Mouse (Mus musculus) embryonic facial prominence, embryonic 10.5 days (tissue): Measurements from ENCODE around the gene Elmod3. TPM values are rescaled to one million over a fixed set of nuclear protein-coding genes. Genes with fewer than 3 reads are reported as not detected.

Experiments used
- DNase-seq: peaks from one replicate; pipeline ENCODE4 v3.0.0-alpha.2; 2017; ENCODE audit warnings: low spot score
- H3K27ac ChIP-seq: fragments of 300-500 bp; sonication (generic); replicated peaks from 2 replicates; pipeline ENCODE4 v1.5.1; 2016; ENCODE audit warnings: mild to moderate bottlenecking
- H3K27me3 ChIP-seq: fragments of 300-500 bp; sonication (generic); replicated peaks from 2 replicates; pipeline ENCODE4 v1.6.1; 2016; ENCODE audit warnings: low read depth, mild to moderate bottlenecking; ENCODE audit not compliant: poor library complexity, severe bottlenecking
- H3K36me3 ChIP-seq: fragments of 300-500 bp; sonication (generic); replicated peaks from 2 replicates; pipeline ENCODE4 v1.6.1; 2016; ENCODE audit warnings: mild to moderate bottlenecking, moderate library complexity
- H3K4me1 ChIP-seq: fragments of 300-500 bp; sonication (generic); 2 replicates; pipeline ENCODE4 v1.6.1; 2016
- H3K4me3 ChIP-seq: fragments of 300-500 bp; sonication (generic); 2 replicates; pipeline ENCODE4 v1.5.1; 2016; ENCODE audit warnings: mild to moderate bottlenecking, moderate library complexity
- H3K9me3 ChIP-seq: fragments of 300-500 bp; sonication (generic); 2 replicates; pipeline ENCODE4 v1.6.1; 2016; ENCODE audit warnings: mild to moderate bottlenecking
- WGBS: fragments of 180-500 bp; shearing (Covaris S2); methylation state at CpG from one replicate; pipeline ENCODE4 v1.1.7; 2016; 5-methylcytosine and 5-hydroxymethylcytosine counted together
- polyA plus RNA-seq: library from polyadenylated mRNA; unstranded; fragments of >200 nt; fragmentation: Nextera tagmentation; extraction: Ambion mirVana; gene quantifications from 2 replicates; pipeline ENCODE4 v1.2.1, GENCODE M21; 2016

Gene Elmod3
- polyA plus RNA-seq, 1 experiment from 2014 or later = 14.8 TPM

GRCm38 (mm10) chr6:72519892-72520663, 78.1 kb downstream of the Elmod3 start:
- Histone ChIP-seq H3K27me3 (no peaks in the 10 kb centered on the region), H3K4me1 (peaks cover 24% of the 10 kb centered on the region), H3K4me3 (peak overlapping the region; percentile 37), H3K36me3 (no peaks in the 10 kb centered on the region), H3K9me3 (no peaks in the 10 kb centered on the region), H3K27ac (peak overlapping the region; percentile 80)
- peak; percentile 70 for DNase-seq
- WGBS = 21% methylated on average over 10 of the region's 10 CpGs

DNA sequence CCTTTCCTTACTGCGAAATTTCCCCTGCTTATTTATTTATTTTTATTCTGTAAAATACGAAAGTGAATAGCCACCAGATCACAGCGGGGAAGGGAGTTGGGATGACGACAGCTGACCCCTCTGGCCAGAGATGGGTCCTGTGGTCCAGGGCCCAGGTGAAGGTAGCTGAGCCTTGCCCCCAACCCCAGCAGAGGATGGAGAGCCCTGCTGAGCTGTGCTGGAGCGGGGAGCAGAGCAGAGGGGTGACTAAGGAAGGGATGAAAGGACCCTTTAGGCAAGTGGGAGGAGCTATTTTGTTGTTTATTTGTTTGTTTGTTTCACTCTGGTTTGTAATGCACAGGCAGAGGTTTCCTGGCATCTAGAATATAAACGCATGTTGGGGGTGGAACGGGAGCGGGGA, 78.9 kb downstream of the Elmod3 start:
- H3K27ac ChIP-seq = peak overlapping the region; percentile 80
- H3K9me3 ChIP-seq = no peaks in the 10 kb centered on the region
- WGBS = 26% methylated on average over 8 of the region's 8 CpGs
- peak overlapping the region; percentile 37; the same call in 1 of the 2 replicates for H3K4me3 ChIP-seq
- no peak for DNase-seq
- no peaks in the 10 kb centered on the region for H3K36me3 ChIP-seq
- no peaks in the 10 kb centered on the region for H3K27me3 ChIP-seq
- peaks cover 24% of the 10 kb centered on the region for H3K4me1 ChIP-seq

- Histone ChIP-seq H3K27me3 (no peaks in the 10 kb centered on the region), H3K9me3 (no peaks in the 10 kb centered on the region), H3K27ac (peak overlapping the region; percentile 27; the same call in 1 of the 2 replicates), H3K4me3 (no peak overlapping the region), H3K36me3 (no peaks in the 10 kb centered on the region), H3K4me1 (peaks cover 24% of the 10 kb centered on the region)
- 71% methylated on average over 1 of the region's 1 CpGs for WGBS
- no peak for DNase-seq
These were observed 79.4 kb downstream of the Elmod3 start for GRCm38 (mm10) chr6:72518842-72519241.

Other genes with a start within 250 kb of the Elmod3 start
- gene Tmem150a, start 243.0 kb downstream of the Elmod3 start, polyA plus RNA-seq = 6.1 and 6.3 TPM in 2 replicates
- gene Rnf181, start 231.5 kb downstream of the Elmod3 start, polyA plus RNA-seq = 106 and 111 TPM in 2 replicates
- gene Vamp5, start 217.9 kb downstream of the Elmod3 start, polyA plus RNA-seq = 13.6 and 15.9 TPM in 2 replicates
- 53.2 and 59.8 TPM in 2 replicates for gene Vamp8, start 207.7 kb downstream of the Elmod3 start, polyA plus RNA-seq
- gene Ggcx, start 184.1 kb downstream of the Elmod3 start, polyA plus RNA-seq = 20.4 and 21.1 TPM in 2 replicates
- gene Mat2a, start 158.9 kb downstream of the Elmod3 start, polyA plus RNA-seq = 473 and 481 TPM in 2 replicates
- gene Sh2d6, start 76.7 kb downstream of the Elmod3 start, polyA plus RNA-seq = 0.16 and 0.19 TPM in 2 replicates
- gene Capg, start 54.0 kb downstream of the Elmod3 start, polyA plus RNA-seq = 14.8 and 16.0 TPM in 2 replicates
- 8.6 and 8.9 TPM in 2 replicates for gene Retsat, start 62 bp upstream of the Elmod3 start, polyA plus RNA-seq
- 26.2 and 27.9 TPM in 2 replicates for gene Tgoln1, start 18.6 kb upstream of the Elmod3 start, polyA plus RNA-seq
- gene Tcf7l1, start 190.8 kb upstream of the Elmod3 start, polyA plus RNA-seq = 34.8 and 37.1 TPM in 2 replicates